Comparison of ENCODE assay signal across 22 mouse cellular contexts in the genomic region with DNA sequence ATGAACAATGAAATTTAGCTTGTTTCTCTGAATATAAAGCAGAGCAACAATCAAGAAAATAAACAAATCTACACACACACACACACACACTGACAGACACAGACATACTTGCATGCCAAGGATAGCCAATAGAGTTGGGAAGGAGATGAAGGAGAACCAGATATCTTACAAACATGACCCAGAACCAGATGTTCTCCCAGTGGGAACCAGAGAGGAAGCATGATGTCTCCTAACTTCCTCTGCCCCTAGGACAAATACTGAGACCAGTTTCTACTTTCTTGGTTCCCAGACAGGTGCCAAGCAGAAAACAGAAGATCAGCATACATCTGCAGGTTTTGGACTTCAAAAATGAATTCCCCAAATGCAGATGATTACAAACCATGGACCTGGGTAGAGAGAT. TPM values are rescaled to one million over a fixed set of nuclear protein-coding genes. Genes with fewer than 3 reads are reported as not detected.
"Had no signal": no experiment of that assay in that cellular context is flagged by ENCODE, and none has a peak within 500 bp of the region (broad histone marks: within the 10 kb centered on the region; RNA-seq: fewer than 3 reads in every experiment).

No protein-coding gene starts in this region.

- H3K9me3 ChIP-seq: midbrain, embryonic 10.5 days; midbrain, embryonic 12.5 days; neural tube, embryonic 13.5 days; neural tube, embryonic 15.5 days had no signal

- H3K27me3 ChIP-seq: midbrain, embryonic 12.5 days; neural tube, embryonic 13.5 days; neural tube, embryonic 15.5 days had no signal

- H3K36me3 ChIP-seq: midbrain, embryonic 10.5 days; midbrain, embryonic 12.5 days; neural tube, embryonic 13.5 days; neural tube, embryonic 15.5 days had no signal

- H3K4me3 ChIP-seq: midbrain, embryonic 10.5 days; midbrain, embryonic 12.5 days; myocyte; neural tube, embryonic 13.5 days; neural tube, embryonic 15.5 days had no signal

- H3K27ac ChIP-seq: midbrain, embryonic 10.5 days; midbrain, embryonic 12.5 days; neural tube, embryonic 13.5 days; neural tube, embryonic 15.5 days had no signal

- H3K4me1 ChIP-seq: midbrain, embryonic 10.5 days; midbrain, embryonic 12.5 days; neural tube, embryonic 13.5 days; neural tube, embryonic 15.5 days had no signal

- DNase-seq: lung, adult 18-20 months; lung, embryonic 14.5 days; lung, postnatal 10 days; lung, postnatal 4 days; midbrain, embryonic 14.5 days; retina, postnatal 1 day; right cerebral cortex, adult 18-20 months; right cerebral cortex, postnatal 14 days; spleen, adult 18-20 months; thymus, adult 18-20 months; thymus, postnatal 14 days; thymus, postnatal 36 days had no signal

RNA-seq across cellular contexts. Expression of a gene that starts 7.2 kb away (rescaled TPM):
- total RNA-seq: megakaryocyte-erythroid progenitor cell, adult 5-6 weeks had no signal
- polyA plus RNA-seq: lung, embryonic 14.5 days; lung, embryonic 16.5 days; midbrain, embryonic 10.5 days; midbrain, embryonic 12.5 days; midbrain, embryonic 14.5 days; midbrain, embryonic 16.5 days; myocyte; neural tube, embryonic 11.5 days; neural tube, embryonic 13.5 days; neural tube, embryonic 15.5 days; stomach, embryonic 14.5 days had no signal
